Mouse (Mus musculus) left cerebral cortex, adult 8-10 months (tissue): ENCODE results near the gene Spo11. TPM values are rescaled to one million over a fixed set of nuclear protein-coding genes. Genes with fewer than 3 reads are reported as not detected.

ENCODE experiments used
- DNase-seq, 2 experiments: peaks; one replicate each; pipeline ENCODE4 v3.0.0; 2022; ENCODE audit warnings: low spot score in 2 of 2
- total RNA-seq, 4 experiments: library from RNA; stranded (reverse); gene quantifications; 2 replicates each; pipeline ENCODE4 v1.2.4; 2022

The Spo11 gene
- total RNA-seq, 4 experiments from 2014 or later = 0.32 to 0.59 (median 0.41) TPM

DNA sequence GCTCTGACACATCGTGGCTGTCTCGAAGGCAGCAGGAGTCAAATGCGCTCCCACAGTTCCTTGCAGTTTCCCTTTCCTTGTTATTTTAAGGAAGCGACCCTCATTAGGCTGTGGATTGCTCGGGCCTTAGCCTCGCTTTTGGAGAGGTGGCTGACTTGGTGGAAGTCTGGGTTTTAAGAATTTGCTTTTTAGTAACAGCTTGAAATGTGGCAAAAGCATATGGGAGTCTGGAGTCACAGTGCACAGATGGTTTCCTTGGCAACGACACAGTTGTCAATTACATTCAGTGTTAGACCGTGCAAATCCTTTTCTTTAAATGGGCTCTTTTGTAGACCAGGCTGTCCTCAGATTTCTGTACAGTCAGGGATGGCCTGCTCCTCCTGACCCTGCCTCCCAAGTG, 23.4 kb downstream of the Spo11 start:
- DNase-seq = no peak

DNA sequence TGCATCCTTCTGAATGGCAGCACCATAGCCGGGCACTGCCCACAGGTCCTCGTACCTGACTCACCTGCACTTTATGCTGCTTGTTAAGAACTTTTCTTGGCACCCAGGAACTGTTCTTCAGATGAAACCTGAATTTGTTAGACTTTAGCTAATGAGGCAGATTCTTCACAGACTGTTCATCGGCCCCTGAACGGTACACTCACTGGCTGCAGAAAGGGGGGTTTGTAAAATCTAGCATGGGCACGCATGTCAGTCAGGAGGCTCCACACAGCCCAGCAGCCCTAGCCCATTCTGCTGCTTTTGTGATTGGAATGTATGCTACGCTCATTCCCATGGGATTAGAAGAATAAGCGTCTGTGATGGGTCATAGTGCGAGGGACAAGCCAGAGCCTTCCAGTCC, 26.2 kb downstream of the Spo11 start:
- DNase-seq = no peak

DNA sequence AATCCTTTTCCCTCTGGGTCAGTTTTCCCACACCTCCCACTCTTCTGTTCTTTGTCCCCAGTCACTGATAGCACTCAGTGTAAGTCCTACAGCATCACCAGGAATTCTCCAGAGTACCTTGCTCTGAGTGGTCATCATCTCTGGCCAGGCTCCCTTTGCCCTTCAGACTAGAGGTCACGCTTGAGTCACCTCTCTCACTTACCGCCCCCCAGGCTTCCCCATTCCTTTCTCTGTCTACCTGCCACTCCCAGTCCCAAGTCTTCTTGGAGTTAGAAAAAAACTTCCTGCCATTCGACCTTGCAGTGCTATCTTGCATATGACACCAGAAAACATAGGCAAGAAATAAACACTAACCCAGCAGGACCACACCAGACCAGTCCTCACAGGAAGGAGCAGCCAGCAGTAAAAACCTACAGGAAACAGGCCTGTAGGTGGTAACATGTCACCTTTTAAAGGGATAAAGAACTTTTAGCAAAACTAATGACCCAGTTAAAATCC, 32.8 kb downstream of the Spo11 start:
- no peak for DNase-seq

DNA sequence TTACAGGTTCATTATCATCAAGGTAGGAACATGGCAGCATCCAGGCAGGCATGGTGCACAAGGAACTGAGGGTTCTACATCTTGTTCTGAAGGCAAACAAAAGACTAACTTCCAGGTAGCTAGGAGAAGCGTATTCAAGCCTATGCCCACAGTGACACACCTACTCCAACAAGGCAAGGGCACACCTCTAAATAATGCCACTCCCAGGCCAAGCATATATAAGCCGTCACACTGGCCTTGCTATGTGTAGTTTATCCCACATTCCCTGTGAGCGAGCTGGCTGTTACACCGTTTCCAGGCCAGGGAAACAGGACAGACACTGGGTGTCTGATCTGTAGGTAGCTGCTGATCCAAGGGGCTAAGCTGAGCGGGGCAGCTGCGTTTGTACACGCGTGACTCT, 33.9 kb downstream of the Spo11 start:
- DNase-seq = no peak

DNA sequence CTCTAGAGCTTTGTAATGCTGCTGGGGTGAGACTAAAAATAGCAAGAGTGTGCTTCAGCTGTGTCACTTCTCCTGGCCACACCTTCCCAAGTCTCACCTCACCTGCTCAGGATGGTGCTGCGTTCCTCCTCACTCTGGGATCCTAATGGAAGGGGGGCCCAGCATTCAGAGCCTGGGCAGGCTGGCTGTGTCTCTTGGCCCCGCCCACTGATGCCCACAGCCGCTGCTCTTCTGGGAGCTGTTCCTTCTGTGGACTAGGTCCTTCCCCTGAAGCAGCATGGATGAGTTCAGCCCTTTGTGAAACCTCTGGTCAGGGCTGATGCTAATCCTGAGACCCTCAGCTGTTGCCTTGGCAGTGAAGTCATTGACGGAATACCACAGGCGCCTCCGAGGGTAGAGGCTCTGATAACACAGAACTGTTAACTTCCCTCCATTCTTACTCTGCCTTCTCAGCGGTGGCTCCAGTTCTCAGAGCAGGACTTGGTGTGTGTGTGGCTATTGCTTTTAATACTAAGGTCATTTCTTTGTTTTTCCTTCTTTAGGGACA, 37.3 kb downstream of the Spo11 start:
- no peak for DNase-seq

DNA sequence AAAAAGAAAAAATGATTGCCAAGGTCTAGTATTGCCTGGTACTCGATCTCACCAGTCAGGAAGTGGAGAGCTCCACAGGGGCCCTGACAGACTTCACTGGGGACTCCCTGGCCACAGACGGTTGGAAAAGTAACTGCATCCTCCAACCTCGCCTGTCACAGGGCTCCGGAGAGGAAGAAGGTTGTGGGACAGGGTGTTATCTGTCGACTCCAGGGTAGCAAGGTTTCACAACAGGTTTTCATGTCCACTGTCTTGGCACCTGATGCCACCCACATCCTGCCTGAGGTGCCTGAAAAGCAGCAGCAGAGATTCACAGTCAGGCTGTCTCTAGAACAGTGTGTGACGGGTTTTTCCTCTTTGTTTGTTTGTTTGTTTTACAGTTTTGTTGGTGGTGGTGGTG, 40.4 kb downstream of the Spo11 start:
- DNase-seq = no peak

DNA sequence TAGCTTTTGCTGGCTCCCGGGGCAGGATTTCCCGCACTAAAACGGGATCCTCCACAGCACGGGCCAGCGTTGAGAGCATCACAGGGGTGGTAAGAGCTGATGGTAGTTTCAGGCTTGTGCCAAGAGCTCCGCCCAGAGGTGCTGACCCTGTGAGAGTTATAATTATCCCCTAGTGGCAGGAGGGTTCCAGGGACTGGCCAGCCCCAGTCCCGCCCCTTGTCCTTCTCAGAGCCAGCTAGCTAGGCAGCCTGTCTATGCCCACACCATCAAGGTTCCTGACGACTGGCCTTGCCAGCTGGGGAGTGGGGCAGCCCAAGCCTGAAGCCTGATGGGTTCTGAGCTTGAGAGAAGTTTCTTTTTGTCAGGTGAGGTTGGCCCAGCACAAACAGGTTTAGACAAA, 41.1 kb downstream of the Spo11 start:
- DNase-seq = no peak

DNA sequence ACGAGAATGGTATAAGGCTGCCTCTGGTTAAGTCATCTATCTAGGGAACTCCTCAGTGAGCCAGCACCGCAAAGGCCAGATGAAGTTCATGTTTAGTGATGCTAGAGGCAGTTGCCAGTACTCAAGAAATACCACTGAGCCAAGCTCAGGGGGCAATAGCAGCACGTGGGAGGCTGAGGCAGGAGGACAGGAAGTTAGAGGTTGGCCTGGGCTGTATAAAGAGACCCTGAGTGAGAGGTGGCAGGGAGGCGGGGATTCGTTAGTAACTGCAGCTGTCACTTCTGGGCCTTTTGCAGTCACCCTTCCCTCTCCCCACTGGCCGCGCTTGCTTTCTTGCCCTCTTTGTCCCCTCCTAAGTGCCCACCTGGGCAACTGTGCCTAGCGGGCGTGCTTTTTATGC, 41.8 kb downstream of the Spo11 start:
- no peak for DNase-seq

DNA sequence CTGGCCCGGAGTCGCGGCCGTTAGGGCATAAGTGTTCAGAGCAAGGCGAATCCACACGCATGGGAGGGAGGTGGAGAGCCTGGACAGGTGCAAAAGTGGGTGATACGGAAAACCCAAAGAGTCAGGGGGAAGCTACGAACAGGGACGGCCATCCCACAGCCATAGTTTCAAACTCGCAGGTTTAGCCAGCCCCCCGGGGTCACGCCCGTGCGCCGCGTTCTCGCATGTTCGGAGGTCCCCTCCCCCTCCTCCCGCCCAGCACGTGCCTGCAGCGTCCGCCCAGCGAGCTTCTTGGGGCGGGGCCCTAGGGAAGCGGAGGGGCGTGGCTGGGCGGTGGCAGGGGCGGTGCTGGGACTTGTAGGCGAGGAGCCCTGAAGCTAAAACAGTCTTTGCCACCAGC, 42.3 kb downstream of the Spo11 start:
- peak; percentile 60 to 81 for DNase-seq

DNA sequence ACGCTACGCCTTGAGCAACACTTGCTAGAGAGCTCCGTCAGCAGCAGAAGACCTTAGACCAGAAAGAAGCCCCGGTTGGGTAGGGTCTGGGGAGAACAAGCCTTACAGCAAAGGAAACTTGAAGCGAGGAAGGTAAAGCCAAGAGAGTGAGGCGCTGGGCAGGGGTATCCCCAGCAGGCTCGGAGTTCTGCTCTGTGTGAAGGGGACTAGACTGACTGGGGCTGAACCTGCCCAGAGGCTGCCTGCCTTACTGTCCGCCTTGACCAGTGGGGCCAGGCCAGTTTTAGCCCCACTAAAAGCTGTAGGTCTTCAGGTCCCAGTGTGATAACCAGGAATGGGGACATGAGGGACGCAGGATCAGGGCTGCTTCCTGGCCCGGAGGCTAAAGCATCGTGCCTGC, 42.9 kb downstream of the Spo11 start, which contains the start of gene Rbm38:
Gene Rbm38, plus strand, starts transcription at position 69 of the 400 bp plus-strand sequence.
- DNase-seq = no peak

DNA sequence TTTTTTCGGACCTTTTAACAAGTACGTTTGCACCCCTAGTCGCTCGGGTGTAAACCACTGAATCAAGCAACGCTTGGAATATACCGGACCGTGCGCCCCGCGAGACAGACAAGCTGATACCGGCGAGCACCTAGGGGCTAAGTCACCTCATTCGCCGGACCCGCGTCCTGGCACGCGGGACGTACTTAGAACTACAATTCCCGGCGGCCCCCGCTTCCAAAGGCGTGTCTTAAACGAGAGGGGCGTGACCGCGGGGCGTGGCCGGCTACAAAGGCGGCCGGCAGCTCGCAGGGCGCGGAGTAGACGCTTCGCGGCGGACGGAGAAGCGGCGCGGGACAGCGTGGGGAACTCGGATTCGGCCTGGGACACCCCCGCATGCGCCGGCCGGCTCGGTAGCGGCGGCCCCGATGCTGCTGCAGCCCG, 44.1 kb downstream of the Spo11 start:
- DNase-seq = peak; percentile 83 to 89

DNA sequence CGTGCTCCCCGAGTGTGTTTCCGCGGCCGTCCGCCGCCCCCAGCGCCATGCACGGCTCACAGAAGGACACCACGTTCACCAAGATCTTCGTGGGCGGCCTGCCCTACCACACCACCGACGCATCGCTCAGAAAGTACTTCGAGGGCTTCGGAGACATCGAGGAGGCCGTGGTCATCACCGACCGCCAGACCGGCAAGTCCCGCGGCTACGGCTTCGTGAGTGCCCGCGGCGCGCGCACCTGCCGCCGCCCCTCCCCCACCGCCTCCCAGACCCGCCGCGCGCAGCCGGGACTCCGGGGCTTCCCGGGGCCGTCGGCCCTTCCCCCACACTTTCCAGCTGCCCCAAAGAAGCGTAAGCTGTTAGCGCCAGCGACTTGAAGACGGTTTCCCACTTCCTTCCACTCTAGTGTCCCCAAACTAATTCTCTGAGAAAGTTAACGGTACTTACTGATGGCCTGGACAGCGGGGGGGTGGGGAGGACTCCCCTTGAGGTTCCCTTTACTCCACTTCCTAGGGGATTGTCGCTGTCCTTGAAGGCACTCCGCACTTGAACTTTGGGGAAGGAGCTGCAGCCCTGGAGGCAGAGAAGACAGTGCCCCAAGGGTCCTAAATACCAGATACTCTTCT, 44.7 kb downstream of the Spo11 start:
- DNase-seq = no peak

DNA sequence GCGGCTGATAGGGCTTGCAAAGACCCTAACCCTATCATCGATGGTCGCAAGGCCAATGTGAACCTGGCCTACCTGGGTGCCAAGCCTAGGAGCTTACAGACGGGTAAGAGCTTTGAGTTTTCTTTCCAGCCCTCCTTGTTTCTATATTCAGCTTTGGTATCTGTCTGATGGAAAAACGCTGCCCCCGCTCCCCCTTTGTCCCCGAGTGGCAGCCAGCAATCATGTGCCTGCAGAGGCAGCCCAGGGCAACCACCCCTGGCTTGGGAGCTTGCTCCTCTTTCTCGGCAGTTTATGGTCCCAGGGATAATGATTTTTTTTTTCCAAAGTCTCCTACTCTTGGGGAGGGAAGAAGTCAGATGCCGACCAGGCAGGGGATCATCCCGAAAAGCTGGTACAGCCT, 45.3 kb downstream of the Spo11 start:
- no peak for DNase-seq

DNA sequence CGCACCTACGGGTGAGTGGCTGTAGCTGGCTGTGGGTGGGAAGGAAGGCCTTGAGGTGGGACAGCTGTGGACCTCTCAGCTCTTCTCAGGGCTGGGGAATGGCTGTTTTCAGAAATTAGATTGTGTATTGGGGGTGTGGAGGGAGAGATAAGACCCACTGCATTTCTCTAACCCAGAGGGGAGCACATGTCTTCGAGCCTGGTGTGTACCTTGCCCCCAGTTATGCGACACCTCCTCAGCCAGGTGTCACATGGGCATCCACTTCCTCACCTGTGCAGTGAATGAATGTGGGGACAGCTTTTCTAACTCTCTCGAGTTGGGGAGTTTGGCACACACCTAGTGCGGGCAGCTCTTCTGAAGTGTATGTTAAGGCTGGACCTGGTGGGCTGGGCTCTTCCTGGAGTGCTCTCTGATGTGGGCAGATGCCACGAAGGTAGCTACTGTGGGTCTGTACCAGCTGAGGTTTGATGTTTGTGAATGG, 45.9 kb downstream of the Spo11 start:
- no peak for DNase-seq

DNA sequence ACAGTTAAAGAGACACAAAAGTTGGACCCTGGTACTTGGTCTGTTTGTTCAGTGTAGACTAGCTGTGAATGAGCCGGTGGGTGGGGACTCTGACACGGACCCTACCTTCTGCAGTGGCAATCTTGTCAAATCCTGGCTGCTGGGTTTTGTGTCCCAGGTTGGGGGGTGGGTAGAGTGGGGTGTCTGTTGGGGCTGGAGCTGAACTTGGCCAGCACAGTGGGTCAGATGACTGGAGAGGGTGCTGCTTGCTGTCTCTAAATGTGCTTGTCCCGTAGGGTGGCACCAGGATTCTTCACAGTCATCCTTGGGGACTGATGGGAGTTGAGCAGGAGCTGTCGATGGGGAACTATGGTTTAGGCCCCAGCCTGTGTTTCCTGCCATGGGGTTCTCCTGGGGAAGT, 46.5 kb downstream of the Spo11 start:
- DNase-seq = no peak

DNA sequence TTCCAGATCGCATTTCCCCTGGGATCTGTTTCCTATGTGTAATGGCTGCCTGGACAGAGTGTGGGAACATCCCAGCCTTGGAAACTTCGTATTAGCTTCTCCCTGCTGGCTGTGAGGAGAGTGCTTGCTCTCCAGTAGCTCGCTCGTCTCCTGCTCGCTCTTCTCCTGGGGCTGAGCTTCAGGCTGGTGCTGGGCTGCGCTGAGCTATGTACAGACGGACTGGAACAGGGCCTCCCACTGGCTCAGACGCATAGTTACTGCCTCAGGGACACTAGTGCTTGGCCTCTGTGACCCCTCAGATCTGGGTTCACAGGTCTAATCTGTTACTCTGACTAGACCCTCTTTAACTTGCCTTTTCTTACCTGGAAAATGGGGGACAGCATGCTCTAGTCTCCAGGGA, 46.9 kb downstream of the Spo11 start:
- DNase-seq = no peak

DNA sequence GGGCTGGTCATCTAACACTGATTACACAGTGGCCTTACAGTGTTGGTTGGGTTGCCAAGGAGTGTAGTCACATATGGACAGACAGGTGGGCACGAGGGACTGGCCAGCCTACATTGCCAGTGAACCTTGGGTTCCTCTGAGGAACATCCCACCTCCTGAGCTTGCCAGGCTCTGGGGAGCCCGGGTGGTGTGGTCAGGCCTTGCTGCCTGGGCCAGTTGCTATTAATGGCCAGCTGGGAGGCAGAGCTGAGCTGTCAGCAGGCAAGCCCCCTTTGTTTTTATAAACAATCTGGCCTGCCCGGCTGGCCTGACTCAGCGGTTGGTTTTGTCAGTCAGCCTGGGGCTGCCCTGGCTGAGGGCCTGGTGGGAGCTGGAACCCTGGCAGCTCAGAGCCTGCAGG, 47.4 kb downstream of the Spo11 start:
- DNase-seq = no peak

DNA sequence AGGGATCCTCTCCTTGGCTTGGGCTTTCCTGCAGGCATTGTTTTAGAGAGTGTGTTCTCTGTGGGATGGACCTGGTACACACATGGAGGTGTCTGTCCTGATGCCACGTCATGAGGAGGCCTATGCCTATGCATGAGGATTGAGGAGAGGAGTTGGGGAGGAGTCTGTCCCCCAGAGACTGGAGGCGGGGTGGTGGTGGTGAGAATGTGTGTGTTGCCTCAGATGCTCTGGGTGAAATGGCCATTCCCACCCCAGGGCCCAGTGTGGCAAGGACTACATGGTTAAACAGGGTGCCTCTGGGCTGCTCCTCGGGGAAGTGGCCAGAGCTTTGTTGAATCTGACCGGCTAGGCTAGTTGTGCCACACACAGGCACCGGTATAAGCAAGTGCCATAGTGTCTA, 48.8 kb downstream of the Spo11 start:
- DNase-seq = no peak

DNA sequence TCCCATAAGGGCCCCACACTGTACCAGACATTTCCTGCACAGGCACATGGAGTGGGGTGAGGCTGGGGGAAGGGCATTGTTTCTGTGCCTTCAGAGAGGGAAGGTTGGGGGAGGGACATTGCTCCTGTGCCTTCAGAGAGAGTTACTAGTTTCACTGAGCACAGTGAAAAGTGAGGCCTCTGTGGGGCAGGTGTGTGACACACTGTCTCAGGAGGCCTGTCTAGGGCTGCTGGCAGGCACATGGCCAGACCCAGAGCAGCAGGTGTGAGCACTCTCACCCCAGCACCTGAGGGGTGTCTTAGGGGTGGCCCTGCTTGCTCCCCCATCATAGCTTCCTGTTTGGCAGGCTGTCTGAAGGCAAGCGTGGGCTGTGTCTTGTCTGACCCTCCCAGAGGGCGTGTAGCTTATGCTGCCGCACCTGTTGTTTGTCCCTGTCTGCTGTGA, 49.2 kb downstream of the Spo11 start:
- DNase-seq = no peak

DNA sequence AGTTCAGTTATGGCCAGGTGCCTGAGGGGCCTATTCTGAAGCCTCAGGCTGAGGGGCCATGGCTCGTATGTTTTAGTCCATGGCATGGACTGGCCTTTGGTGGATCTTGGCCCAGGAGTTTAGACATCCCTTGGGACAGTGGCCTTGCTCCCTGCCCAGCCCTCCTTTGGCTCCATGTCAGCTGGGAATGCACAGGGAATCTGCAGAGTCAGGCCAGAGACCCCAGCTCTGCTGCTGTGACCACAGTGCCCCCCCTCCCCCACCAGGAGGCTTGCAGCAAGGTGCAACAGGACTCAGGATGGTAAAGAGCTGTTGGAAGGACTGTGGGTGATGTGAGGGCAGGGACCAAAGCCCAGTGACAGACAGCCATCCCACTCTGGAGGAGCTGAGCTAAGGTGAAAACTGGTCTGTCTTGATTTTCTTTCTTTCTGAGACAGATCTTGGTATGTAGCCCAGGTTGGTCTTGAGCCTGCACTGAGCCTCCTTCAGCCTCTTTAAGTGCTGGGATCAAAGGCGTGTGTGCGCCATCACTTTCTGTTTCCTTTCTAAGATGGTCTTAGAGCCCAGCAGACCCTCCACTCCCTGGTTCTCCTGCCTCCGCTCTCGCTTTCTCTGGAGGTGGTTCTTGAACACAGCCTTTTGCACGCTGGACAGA, 49.8 kb downstream of the Spo11 start:
- DNase-seq = no peak

DNA sequence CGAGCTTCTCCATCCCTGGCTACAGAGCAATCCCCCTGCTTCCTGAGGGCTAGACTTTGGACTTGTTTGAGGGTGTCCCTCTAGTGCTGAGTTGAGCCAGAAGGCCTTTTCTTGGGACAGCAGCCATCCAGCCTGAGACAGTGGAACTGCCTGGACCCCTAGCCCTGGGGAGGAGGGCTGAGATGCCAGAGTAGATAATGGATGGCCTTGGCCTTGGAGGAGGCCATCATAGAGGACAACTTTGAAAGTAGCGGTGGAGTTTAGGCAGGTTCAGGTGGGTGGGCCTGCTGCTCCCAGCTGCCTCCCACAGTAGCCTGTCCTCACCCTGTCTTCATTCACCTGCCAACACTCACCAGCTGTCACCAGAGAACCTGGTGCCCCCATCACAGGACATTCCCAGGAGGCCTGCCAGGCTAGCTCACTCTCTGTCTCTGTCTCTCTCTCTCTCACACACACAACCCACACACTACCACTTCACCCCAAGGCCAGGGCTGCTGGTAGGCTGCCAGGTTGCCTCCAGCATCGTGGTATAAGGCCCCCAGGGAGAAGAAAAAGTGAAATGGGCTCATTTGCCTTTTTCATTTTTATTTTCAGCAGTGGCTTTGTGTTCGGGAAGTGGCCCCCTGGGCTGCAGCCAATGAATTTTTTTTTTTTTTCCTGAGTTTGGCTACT, 50.5 kb downstream of the Spo11 start:
- DNase-seq = no peak

DNA sequence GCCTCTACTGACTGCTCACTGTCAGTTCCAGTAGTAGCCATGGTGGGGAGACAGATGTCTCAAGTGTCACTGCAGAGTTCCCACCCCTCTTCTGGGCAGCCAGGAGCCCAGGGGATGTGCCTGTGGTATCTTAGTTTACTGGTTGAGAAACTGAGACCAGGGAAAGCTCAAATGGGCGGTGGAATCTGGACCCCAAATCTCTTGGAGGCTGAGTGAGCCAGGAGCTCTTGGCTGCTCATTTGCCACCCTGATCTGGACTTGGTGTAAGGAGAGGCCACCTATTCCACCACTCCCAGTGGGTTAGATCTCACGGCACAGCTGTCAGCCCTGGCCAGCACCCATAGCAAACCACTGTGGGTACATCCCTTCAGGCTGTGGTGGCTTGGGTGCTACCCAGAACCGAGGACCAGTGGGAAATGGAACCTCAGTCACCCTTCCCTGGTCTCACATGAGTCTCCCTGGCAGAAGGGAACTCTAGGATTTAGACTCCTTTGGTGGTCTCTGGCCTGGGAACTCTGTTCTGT, 51.1 kb downstream of the Spo11 start:
- DNase-seq = no peak
